Mouse (Mus musculus): ENCODE results near the gene Dthd1. TPM values are rescaled to one million over a fixed set of nuclear protein-coding genes. Genes with fewer than 3 reads are reported as not detected.
A peak's percentile ranks its signal among the peaks of the same experiment; 100 is the strongest.

Gene Dthd1
- total RNA-seq, 2 experiments from 2014 or later = 0.14 to 0.25 TPM

DNA sequence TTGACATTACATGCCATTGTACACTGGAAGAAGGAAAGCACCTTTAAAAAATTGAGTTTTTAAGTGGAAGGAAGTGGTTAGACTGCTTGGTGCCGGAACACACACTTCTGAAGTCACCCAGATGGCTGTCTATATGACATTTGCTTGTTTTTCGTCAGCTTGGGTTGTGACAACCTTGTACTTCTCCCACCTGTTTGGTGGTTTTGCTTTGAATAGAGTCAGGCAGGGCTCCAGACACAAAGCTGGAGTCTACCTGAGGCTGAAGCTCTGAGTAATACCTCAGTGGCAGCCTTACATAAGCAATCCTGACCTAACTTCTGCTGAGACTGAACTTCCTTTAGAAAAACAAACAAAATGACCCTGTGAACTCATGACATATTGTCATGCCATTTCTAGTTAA is 44.7 kb downstream of the Dthd1 start:
- no peak for DNase-seq (ENCODE audit: low spot score in 2 of 2)

DNA sequence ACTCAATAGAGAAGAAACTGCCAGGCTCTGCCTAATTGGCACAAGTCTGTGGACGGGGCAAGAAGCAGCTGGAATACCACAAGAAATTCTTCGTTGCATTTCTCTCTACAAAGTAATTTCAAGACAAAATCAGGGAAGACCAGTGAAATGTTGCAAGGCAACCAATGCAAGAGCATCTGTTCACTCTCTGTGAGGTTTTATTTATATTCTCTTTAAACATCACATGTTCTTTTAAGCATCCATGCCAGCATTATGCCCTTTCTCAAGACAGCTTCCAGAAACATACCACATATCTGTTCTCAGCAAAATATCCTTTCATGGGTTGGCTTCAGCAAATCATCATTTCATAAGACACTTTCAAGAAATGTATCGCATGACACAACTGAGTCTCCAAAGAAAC is 50.7 kb downstream of the Dthd1 start:
- DNase-seq (ENCODE audit: low spot score in 2 of 2) = no peak

DNA sequence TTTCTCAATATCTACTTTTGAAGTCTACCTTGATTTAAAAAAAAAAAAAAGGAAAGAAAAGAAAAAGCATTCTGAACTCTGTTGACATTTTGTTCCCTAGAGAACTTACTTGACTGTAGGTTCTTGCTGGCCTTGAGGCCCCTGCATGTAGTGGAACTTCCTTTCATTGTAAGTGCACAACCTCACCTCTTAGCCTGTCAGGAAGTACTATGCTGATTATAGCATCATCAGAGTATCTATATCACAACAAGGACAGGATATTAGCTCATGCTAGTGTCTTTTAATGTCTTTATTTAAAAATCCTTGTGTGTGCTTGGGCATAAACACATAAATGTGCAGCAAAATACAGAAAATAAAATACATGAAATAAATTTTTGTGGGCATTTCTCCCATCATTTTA is 53.4 kb downstream of the Dthd1 start:
- DNase-seq (ENCODE audit: low spot score in 2 of 2) = no peak

- DNase-seq (ENCODE audit: low spot score in 2 of 2) = no peak
Measured at GRCm38 (mm10) chr5:62879530-62879929, 65.9 kb downstream of the Dthd1 start.

DNA sequence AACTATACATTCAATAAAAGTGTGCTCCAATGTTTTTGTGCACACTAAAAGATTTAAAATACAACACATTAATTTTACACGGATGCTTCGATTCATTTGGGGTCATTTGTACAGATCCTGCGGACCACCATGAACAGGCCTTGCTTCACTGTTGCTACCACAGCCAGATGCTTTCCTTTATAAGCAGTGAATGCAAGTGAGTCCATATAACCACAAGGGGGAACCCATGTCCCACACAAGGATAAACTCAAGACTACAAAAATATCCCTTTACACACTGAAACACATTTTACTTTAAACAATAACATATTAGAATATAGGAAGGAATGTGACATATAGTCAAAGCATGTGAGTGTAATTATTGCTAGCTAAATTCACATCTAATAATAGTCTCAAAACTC is 81.7 kb downstream of the Dthd1 start:
- peak; percentile 14 to 64 for DNase-seq (ENCODE audit: low spot score in 2 of 2)

DNA sequence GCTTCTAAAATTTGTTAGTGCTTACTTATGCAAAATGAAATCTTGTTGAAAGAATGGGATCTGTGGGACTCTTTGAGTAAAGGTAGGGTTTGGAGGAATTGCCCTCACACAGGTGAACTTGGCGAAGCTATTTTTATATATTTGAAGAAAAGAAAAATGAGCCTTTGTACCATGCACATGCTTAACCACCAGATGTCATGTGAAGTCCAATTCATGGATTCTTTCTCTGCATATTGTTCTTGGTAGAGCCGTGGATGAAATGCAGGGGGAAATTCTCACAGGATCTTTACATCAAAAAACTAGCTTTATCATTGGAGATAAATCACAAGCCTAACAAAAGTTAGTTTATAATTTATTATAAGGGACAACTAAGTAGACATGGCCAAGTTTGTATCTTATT is 93.3 kb downstream of the Dthd1 start:
- no peak for DNase-seq (ENCODE audit: low spot score in 2 of 2)

DNA sequence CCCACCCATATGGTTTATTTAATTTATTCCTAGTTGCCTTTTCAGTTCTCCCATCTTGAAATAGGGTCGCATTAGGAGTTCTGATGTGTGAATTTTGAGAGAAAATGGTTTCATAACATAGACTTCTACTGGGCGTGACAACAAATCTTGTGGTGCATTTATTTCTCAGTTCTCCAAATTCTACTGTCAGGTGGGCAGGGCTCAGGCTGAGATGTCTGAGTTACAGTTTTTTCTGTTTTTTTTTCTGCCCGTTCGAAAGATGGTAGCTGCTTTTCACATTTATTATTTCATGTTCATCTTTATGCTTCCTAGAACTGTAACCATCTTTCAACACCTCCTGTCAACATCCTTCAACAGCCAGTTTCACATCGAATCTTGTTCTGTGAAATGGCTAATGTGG is 95.5 kb downstream of the Dthd1 start:
- no peak for DNase-seq (ENCODE audit: low spot score in 2 of 2)

GRCm38 (mm10) chr5:62924616-62925015 is 111.0 kb downstream of the Dthd1 start:
- DNase-seq (ENCODE audit: low spot score in 2 of 2) = no peak

Other genes with a start within 250 kb of the Dthd1 start
- 10 to 100 TPM; 37.8 to 46.5 TPM for gene Arap2, start 47.7 kb upstream of the Dthd1 start, total RNA-seq (2021)

All from layer of hippocampus, postnatal 14 days (tissue).